Mouse (Mus musculus): ENCODE measurements around the gene Ntrk3. TPM values are rescaled to one million over a fixed set of nuclear protein-coding genes. Genes with fewer than 3 reads are reported as not detected.

Ntrk3 gene
- polyA plus RNA-seq, 1 experiment from 2014 or later: 2.3 TPM

GRCm38 (mm10) chr7:78448841-78449240, 289.0 kb downstream of the Ntrk3 start:
- no peak overlapping the region for H3K27ac ChIP-seq (ENCODE audit: low read length)
- H3K9me3 ChIP-seq (replicated peaks; ENCODE audit: control insufficient read depth, low read length): no peaks in the 10 kb centered on the region
- 67% methylated on average over 2 of the region's 2 CpGs for whole genome bisulfite sequencing
- H3K4me2 ChIP-seq (ENCODE audit: low read depth, low read length): no peak overlapping the region
- H3K9ac ChIP-seq (ENCODE audit: low read length): no peak overlapping the region
- H3K4me3 ChIP-seq (ENCODE audit: low read length): no peak overlapping the region
- H3K36me3 ChIP-seq (ENCODE audit: control insufficient read depth, insufficient read depth): no peaks in the 10 kb centered on the region
- no peak for ATAC-seq (replicated peaks; ENCODE audit: extremely low read depth, insufficient read depth, low FRiP score)
- H3K4me1 ChIP-seq (ENCODE audit: control insufficient read depth, insufficient read depth, low read length): no peaks in the 10 kb centered on the region
- no peaks in the 10 kb centered on the region for H3K27me3 ChIP-seq (ENCODE audit: control insufficient read depth, insufficient read depth, low read length)

GRCm38 (mm10) chr7:78443373-78444036, 294.3 kb downstream of the Ntrk3 start:
- Histone ChIP-seq H3K4me3 (ENCODE audit: low read length) (no peak overlapping the region), H3K27ac (ENCODE audit: low read length) (no peak overlapping the region), H3K9me3 (replicated peaks; ENCODE audit: control insufficient read depth, low read length) (no peaks in the 10 kb centered on the region), H3K4me2 (ENCODE audit: low read depth, low read length) (no peak overlapping the region), H3K36me3 (ENCODE audit: control insufficient read depth, insufficient read depth) (no peaks in the 10 kb centered on the region), H3K27me3 (ENCODE audit: control insufficient read depth, insufficient read depth, low read length) (no peaks in the 10 kb centered on the region), H3K4me1 (ENCODE audit: control insufficient read depth, insufficient read depth, low read length) (no peaks in the 10 kb centered on the region), H3K9ac (ENCODE audit: low read length) (no peak overlapping the region)
- WGBS: 77% methylated on average over 5 of the region's 5 CpGs
- ATAC-seq (replicated peaks; ENCODE audit: extremely low read depth, insufficient read depth, low FRiP score): no peak

- Histone ChIP-seq H3K27ac (ENCODE audit: low read length) (no peak overlapping the region), H3K36me3 (ENCODE audit: control insufficient read depth, insufficient read depth) (no peaks in the 10 kb centered on the region), H3K4me1 (ENCODE audit: control insufficient read depth, insufficient read depth, low read length) (no peaks in the 10 kb centered on the region), H3K4me3 (ENCODE audit: low read length) (no peak overlapping the region), H3K27me3 (ENCODE audit: control insufficient read depth, insufficient read depth, low read length) (no peaks in the 10 kb centered on the region), H3K9ac (ENCODE audit: low read length) (no peak overlapping the region), H3K9me3 (replicated peaks; ENCODE audit: control insufficient read depth, low read length) (no peaks in the 10 kb centered on the region), H3K4me2 (ENCODE audit: low read depth, low read length) (no peak overlapping the region)
- no peak for ATAC-seq (replicated peaks; ENCODE audit: extremely low read depth, insufficient read depth, low FRiP score)
Observed at GRCm38 (mm10) chr7:78441706-78442105, 296.1 kb downstream of the Ntrk3 start.

GRCm38 (mm10) chr7:78440896-78441295, 296.9 kb downstream of the Ntrk3 start:
- no peaks in the 10 kb centered on the region for H3K4me1 ChIP-seq (ENCODE audit: control insufficient read depth, insufficient read depth, low read length)
- 78% methylated on average over 3 of the region's 3 CpGs for WGBS

GRCm38 (mm10) chr7:78440476-78440875, 297.3 kb downstream of the Ntrk3 start:
- Histone ChIP-seq H3K36me3 (ENCODE audit: control insufficient read depth, insufficient read depth) (no peaks in the 10 kb centered on the region), H3K9me3 (replicated peaks; ENCODE audit: control insufficient read depth, low read length) (no peaks in the 10 kb centered on the region)

More at GRCm38 (mm10) chr7:78440896-78441295, 296.9 kb downstream of the Ntrk3 start:
- no peaks in the 10 kb centered on the region for H3K27me3 ChIP-seq (ENCODE audit: control insufficient read depth, insufficient read depth, low read length)
- H3K4me3 ChIP-seq (ENCODE audit: low read length): no peak overlapping the region
- no peaks in the 10 kb centered on the region for H3K9me3 ChIP-seq (replicated peaks; ENCODE audit: control insufficient read depth, low read length)
- H3K4me2 ChIP-seq (ENCODE audit: low read depth, low read length): no peak overlapping the region
- no peak overlapping the region for H3K27ac ChIP-seq (ENCODE audit: low read length)
- H3K9ac ChIP-seq (ENCODE audit: low read length): no peak overlapping the region
- no peaks in the 10 kb centered on the region for H3K36me3 ChIP-seq (ENCODE audit: control insufficient read depth, insufficient read depth)
- ATAC-seq (replicated peaks; ENCODE audit: extremely low read depth, insufficient read depth, low FRiP score): no peak

GRCm38 (mm10) chr7:78439361-78440120, 298.3 kb downstream of the Ntrk3 start:
- Histone ChIP-seq H3K4me1 (ENCODE audit: control insufficient read depth, insufficient read depth, low read length) (no peaks in the 10 kb centered on the region), H3K36me3 (ENCODE audit: control insufficient read depth, insufficient read depth) (no peaks in the 10 kb centered on the region), H3K4me3 (ENCODE audit: low read length) (no peak overlapping the region), H3K9ac (ENCODE audit: low read length) (no peak overlapping the region), H3K4me2 (ENCODE audit: low read depth, low read length) (no peak overlapping the region), H3K9me3 (replicated peaks; ENCODE audit: control insufficient read depth, low read length) (no peaks in the 10 kb centered on the region), H3K27ac (ENCODE audit: low read length) (no peak overlapping the region), H3K27me3 (ENCODE audit: control insufficient read depth, insufficient read depth, low read length) (no peaks in the 10 kb centered on the region)
- WGBS: 69% methylated on average over 8 of the region's 9 CpGs
- no peak for ATAC-seq (replicated peaks; ENCODE audit: extremely low read depth, insufficient read depth, low FRiP score)

More at GRCm38 (mm10) chr7:78440476-78440875, 297.3 kb downstream of the Ntrk3 start:
- H3K4me2 ChIP-seq (ENCODE audit: low read depth, low read length): no peak overlapping the region
- no peak overlapping the region for H3K27ac ChIP-seq (ENCODE audit: low read length)
- ATAC-seq (replicated peaks; ENCODE audit: extremely low read depth, insufficient read depth, low FRiP score): no peak
- H3K4me3 ChIP-seq (ENCODE audit: low read length): no peak overlapping the region
- no peaks in the 10 kb centered on the region for H3K27me3 ChIP-seq (ENCODE audit: control insufficient read depth, insufficient read depth, low read length)
- no peaks in the 10 kb centered on the region for H3K4me1 ChIP-seq (ENCODE audit: control insufficient read depth, insufficient read depth, low read length)
- WGBS: 86% methylated on average over 6 of the region's 6 CpGs
- no peak overlapping the region for H3K9ac ChIP-seq (ENCODE audit: low read length)

- Histone ChIP-seq H3K27ac (ENCODE audit: low read length) (no peak overlapping the region), H3K9ac (ENCODE audit: low read length) (no peak overlapping the region), H3K9me3 (replicated peaks; ENCODE audit: control insufficient read depth, low read length) (no peaks in the 10 kb centered on the region), H3K4me3 (ENCODE audit: low read length) (no peak overlapping the region), H3K4me2 (ENCODE audit: low read depth, low read length) (no peak overlapping the region), H3K27me3 (ENCODE audit: control insufficient read depth, insufficient read depth, low read length) (no peaks in the 10 kb centered on the region), H3K4me1 (ENCODE audit: control insufficient read depth, insufficient read depth, low read length) (no peaks in the 10 kb centered on the region), H3K36me3 (ENCODE audit: control insufficient read depth, insufficient read depth) (no peaks in the 10 kb centered on the region)
- WGBS: 33% methylated on average over 5 of the region's 5 CpGs
- ATAC-seq (replicated peaks; ENCODE audit: extremely low read depth, insufficient read depth, low FRiP score): no peak
Observed at GRCm38 (mm10) chr7:78433617-78434144, 304.1 kb downstream of the Ntrk3 start.

- Histone ChIP-seq H3K4me3 (ENCODE audit: low read length) (no peak overlapping the region), H3K27me3 (ENCODE audit: control insufficient read depth, insufficient read depth, low read length) (no peaks in the 10 kb centered on the region), H3K9ac (ENCODE audit: low read length) (no peak overlapping the region), H3K36me3 (ENCODE audit: control insufficient read depth, insufficient read depth) (no peaks in the 10 kb centered on the region), H3K4me1 (ENCODE audit: control insufficient read depth, insufficient read depth, low read length) (no peaks in the 10 kb centered on the region), H3K27ac (ENCODE audit: low read length) (no peak overlapping the region), H3K4me2 (ENCODE audit: low read depth, low read length) (no peak overlapping the region), H3K9me3 (replicated peaks; ENCODE audit: control insufficient read depth, low read length) (no peaks in the 10 kb centered on the region)
- 75% methylated on average over 4 of the region's 4 CpGs for WGBS
- ATAC-seq (replicated peaks; ENCODE audit: extremely low read depth, insufficient read depth, low FRiP score): no peak
Observed at GRCm38 (mm10) chr7:78431611-78432010, 306.2 kb downstream of the Ntrk3 start.

GRCm38 (mm10) chr7:78412172-78412571, 325.6 kb downstream of the Ntrk3 start:
- no peaks in the 10 kb centered on the region for H3K36me3 ChIP-seq (ENCODE audit: control insufficient read depth, insufficient read depth)
- H3K4me3 ChIP-seq (ENCODE audit: low read length): no peak overlapping the region
- H3K4me1 ChIP-seq (ENCODE audit: control insufficient read depth, insufficient read depth, low read length): no peaks in the 10 kb centered on the region
- ATAC-seq (replicated peaks; ENCODE audit: extremely low read depth, insufficient read depth, low FRiP score): no peak
- H3K27ac ChIP-seq (ENCODE audit: low read length): no peak overlapping the region
- WGBS: 62% methylated on average over 2 of the region's 2 CpGs
- H3K27me3 ChIP-seq (ENCODE audit: control insufficient read depth, insufficient read depth, low read length): no peaks in the 10 kb centered on the region
- H3K9ac ChIP-seq (ENCODE audit: low read length): no peak overlapping the region
- no peak overlapping the region for H3K4me2 ChIP-seq (ENCODE audit: low read depth, low read length)
- H3K9me3 ChIP-seq (replicated peaks; ENCODE audit: control insufficient read depth, low read length): no peaks in the 10 kb centered on the region
